Mouse (Mus musculus): ENCODE data around the gene Fahd1.

- TF ChIP-seq POLR2A (IDR thresholded peaks at IDR 0.05; ENCODE audit: insufficient read depth, low read length) = no peak
- TF ChIP-seq EP300 (IDR thresholded peaks at IDR 0.05; ENCODE audit: insufficient read depth, low read depth, low read length) = no peak
Measured at GRCm38 (mm10) chr17:24894061-24894994, 44.2 kb upstream of the Fahd1 start.

Measured in ES-Bruce4 (cell line).